Mouse (Mus musculus) frontal cortex, adult 2 months (tissue): ENCODE results near the gene Xab2. TPM values are rescaled to one million over a fixed set of nuclear protein-coding genes. Genes with fewer than 3 reads are reported as not detected.

Experiments
- DNase-seq, 2 experiments: peaks; one replicate each; pipeline ENCODE4 v3.0.0; 2022; ENCODE audit warnings: low spot score in 1 of 2; ENCODE audit errors: extremely low spot score in 1 of 2
- polyA plus RNA-seq: library from polyadenylated mRNA; depleted of rRNA; stranded (reverse); fragments of >200 nt; gene quantifications from 2 replicates; pipeline ENCODE4 v1.2.3, GENCODE M21; 2012; rRNA removed

The Xab2 gene
- polyA plus RNA-seq: 56.1 and 56.4 TPM in 2 replicates

- DNase-seq: peak; percentile 99 to 100
Observed at GRCm38 (mm10) chr8:3621199-3621970, at the start of gene Xab2, which contains the start of gene Pet100. TSS of gene Xab2 (minus strand) at chr8:3621316. TSS of gene Pet100 (plus strand) at chr8:3621548.

GRCm38 (mm10) chr8:3670388-3670787 lies 49.3 kb upstream of the Xab2 start:
- DNase-seq: no peak

GRCm38 (mm10) chr8:3665507-3665906 lies 44.4 kb upstream of the Xab2 start, which contains the start of gene Mcemp1:
TSS of gene Mcemp1 (plus strand) at chr8:3665754.
- DNase-seq: no peak

DNA sequence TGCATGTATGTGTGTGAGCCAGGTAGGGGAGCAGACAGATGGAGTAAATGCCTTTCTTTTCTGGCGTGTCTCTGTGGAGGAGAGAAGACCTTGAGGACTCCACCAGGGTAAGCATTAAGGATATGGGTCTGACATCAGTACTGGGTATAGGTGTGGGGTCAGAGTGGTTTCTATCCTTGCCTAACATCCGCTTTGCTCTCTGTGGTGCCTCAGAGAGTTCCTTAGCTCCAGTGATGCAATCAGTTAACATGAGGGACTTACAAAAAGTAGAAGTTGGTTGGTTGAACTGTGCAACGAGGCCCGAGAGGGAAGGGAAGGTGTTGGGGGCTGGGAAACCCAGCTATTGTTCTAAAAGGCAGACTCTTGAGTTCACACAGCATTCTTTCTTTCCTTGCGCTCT lies 43.3 kb upstream of the Xab2 start:
- DNase-seq: no peak

- no peak for DNase-seq
Observed at GRCm38 (mm10) chr8:3660889-3661288, 39.8 kb upstream of the Xab2 start.

- DNase-seq: peak in 1 of 2 experiments; percentile 63
Observed at GRCm38 (mm10) chr8:3656725-3657381, 35.7 kb upstream of the Xab2 start.

DNA sequence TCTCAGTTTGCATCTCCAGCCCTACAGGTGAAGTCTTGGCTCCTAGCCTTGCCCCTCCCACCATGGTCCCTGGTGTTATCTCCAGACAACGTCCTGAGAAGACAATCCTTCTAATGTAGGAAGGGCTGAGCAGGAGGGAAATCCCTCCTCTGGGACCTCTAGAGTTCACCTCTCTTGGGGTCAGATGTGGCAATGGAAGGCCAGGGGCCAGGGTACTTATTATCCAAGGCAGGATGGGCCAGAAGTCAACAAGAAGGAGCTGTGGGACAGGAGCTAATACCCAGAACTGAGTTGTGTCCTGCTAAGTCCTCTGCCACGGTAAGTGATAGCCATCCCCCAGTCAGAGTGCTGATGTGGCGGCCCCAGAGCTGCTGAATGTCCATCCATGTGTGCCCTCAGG lies 34.4 kb upstream of the Xab2 start, which contains the start of gene Retn:
TSS of gene Retn (plus strand) at position 245 of the 400 bp plus-strand sequence.
- DNase-seq: no peak

GRCm38 (mm10) chr8:3654726-3655508 lies 33.8 kb upstream of the Xab2 start:
- DNase-seq: no peak

GRCm38 (mm10) chr8:3652845-3653244 lies 31.7 kb upstream of the Xab2 start:
- DNase-seq: no peak

DNA sequence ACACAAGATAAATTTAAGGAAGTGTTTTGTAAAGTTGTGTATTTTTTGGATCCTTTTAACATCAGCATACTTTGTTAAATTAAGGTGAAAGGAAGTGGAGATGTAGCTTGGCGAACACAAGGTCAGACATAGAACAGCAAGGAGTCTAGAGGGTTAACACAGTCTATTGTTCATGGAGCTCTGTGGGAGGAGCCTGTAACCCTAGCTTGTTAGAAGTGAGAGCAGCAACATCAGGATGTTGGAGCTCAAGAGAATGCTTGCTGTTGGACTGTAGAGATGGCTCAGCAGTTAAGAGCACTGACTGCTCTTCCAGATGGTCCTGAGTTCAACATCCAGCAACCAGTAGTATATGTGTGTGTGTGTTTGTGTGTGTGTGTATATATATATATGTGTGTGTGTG lies 27.9 kb upstream of the Xab2 start:
- DNase-seq: no peak

GRCm38 (mm10) chr8:3648268-3648667 lies 27.2 kb upstream of the Xab2 start:
- DNase-seq: no peak

DNA sequence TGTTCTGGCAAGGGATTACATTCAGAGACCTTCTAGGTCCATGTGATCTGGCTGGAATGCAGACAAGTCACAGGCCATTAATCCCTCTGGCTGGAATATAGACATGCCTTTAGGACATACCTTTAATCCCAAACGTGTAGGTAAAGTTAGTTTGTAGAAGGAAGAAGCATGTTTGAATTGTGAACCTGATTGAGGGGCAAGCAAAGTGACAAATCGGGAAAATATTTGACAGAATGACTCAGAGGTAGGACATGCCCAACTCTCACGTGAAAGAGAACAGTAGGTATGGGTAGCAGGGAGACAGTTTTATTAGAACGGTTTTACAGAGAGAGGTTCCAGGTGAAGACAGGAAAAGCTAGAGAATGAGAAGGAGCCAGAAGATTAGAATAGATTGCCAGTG lies 26.4 kb upstream of the Xab2 start:
- DNase-seq: no peak

DNA sequence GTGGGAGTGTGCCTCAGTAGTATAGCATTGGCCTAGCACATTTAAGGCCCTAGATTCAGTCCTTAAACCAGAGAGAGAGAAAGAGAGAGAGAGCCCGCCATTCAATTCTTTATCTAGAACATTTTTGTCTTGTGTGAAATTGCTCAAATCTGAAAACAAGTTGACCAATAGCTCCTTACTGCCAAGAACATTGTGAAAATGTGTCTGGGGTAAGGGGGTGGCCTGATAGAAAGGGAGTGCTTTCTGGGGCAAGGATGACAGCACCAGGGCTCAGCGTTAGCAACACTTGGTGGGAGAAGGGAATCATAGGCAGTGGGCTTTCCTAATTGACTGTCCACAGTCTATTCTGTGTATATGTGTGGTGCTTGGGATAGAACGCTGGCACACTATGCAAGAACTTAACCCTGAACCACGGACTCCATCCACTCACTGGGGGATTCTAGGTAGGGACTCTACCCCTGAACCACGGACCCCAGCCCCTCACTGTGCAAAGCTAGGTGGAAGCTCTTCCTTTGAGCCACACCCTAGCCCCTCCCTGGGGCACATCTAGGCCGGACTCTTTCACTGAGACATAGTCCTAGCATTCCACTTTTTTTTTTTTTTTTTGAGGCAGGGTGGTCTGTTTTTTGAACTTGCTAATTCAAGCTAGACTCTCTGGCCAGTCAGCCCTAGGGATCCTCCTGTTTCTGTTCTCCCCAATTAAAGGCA lies 25.9 kb upstream of the Xab2 start:
- DNase-seq: no peak

GRCm38 (mm10) chr8:3645804-3646203 lies 24.7 kb upstream of the Xab2 start:
- DNase-seq: peak in 1 of 2 experiments; percentile 28

GRCm38 (mm10) chr8:3631478-3631875 lies 10.4 kb upstream of the Xab2 start:
- no peak for DNase-seq

DNA sequence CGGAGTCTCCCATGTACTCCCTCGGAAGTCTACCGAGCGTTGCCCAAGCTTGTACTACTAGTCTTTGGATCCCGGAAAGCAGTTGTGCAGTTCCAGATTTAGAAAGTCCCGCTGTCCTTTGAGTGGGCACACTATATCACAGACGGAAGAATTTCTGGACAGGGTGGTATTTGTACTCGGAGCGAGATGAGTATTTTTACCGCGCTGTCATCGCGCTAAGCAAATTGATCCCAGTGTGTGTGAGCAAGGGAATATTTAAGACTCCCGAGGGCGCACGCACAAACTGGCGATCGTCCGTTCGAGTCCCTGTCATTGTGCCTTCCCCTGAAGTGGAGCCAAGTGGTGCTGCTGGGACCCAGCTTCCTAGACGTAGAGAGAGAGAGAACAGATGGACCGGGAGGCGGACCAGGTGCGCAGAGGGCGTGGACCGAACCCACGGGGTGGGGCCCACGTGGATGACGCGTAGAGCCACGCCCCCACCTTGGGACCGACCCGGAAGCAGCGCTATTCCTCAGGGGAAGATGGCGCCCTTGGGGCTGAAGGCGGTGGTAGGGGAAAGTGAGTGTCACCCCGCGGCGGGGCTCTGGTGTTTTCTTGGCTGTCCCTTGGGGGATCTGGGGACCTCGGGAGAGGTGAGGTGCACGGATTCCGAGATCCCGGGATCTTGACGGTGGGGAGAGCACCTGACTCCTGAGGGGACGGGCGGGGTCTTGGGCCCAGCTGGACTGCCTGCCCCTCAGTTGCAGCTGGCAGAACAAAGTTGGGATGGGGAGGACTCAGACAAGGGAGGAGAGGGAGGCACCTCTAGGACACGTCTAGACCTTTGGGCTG lies 9.7 kb upstream of the Xab2 start, which contains the start of gene Stxbp2:
TSS of gene Stxbp2 (plus strand) at position 309 of the 831 bp plus-strand sequence.
- peak; percentile 36 to 82 for DNase-seq

- peak in 1 of 2 experiments; percentile 64 for DNase-seq
Observed at GRCm38 (mm10) chr8:3628014-3628413, 6.9 kb upstream of the Xab2 start.

DNA sequence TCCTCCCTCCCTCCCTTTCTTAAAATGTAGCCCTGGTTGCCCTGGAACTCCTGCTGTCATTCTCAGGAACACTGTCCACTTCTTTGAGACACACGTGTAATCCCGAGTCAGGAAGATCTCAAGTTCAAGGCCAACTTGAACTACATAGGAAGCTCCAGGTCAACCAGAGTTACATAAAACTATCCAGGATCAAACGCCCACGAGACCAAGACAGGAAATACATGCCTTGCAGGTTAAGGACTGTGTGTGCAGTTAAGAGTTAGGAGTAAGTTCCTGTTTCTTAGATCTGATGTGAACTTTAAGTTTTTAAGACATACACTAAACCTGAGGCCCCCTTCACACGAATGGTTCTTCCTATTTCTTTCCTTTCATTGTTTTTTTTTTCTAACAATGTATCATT lies 5.9 kb upstream of the Xab2 start:
- DNase-seq: no peak

DNA sequence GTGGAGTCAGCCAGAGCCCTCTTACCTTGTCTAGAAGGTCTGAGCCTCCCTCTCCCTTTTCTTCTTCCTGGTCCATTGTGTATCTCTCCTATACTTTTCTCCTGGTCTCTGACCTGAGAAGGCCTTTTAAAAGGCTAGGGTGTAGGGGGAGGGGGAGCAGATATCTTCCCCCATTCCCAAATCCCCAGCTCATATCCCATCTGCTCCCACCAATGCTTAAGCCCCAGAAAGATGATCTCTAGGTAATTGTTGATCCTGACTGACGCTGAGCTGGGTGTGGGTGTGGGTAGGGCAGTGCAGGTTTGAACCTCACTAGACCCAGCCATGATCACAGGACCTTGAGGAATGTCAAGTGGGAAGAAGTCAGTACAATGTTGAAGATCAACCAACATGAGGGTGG lies 4.3 kb upstream of the Xab2 start, which contains the start of gene Pcp2:
TSS of gene Pcp2 (minus strand) at position 101 of the 400 bp plus-strand sequence.
- no peak for DNase-seq
